Mouse (Mus musculus): ENCODE measurements at regions not wholly inside any gene's neighbourhood (a gene's known extent, or its start where the extent isn't known, plus 50 kb on each side); places are given as distances from the start of the nearest gene placed in this dataset.

DNA sequence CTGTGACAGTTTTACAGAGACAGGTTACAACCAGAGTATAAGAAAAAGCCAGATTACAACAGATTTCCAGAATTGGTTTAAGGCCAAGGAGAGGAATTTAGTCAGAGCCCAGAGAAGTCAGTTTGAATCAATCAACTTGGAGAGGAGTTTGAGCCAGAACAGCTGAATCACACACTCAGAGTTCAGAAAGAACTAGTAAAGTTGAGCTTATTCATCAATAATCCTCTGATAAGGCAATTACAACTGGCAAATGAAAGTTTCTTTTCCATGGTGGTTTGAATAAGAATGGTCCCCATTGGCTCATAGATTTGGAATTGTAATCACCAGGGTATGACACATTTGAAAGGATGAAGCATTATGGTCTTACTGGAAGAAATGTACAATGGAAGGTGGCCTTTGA, 116.5 kb upstream of the Gpc6 start:
- TF ChIP-seq POLR2A (IDR thresholded peaks at IDR 0.05; ENCODE audit: insufficient read depth, low read depth, low read length) (no peak), CTCF (IDR thresholded peaks at IDR 0.05) (no peak)

Measured in heart, adult 2 months (tissue).